Mouse (Mus musculus) liver, postnatal 0 days (tissue): ENCODE data around the gene Pced1b. TPM values are rescaled to one million over a fixed set of nuclear protein-coding genes. Genes with fewer than 3 reads are reported as not detected.

Source experiments
- ATAC-seq: fragments of 200-750 bp; cut with Nextera tagmentation; 2 replicates; pipeline ENCODE4 v1.8.0; 2017; ENCODE audit warnings: mild to moderate bottlenecking, moderate library complexity
- DNase-seq: peaks from one replicate; pipeline ENCODE4 v3.0.0-alpha.2; 2016
- H3K27ac ChIP-seq: fragments of 300-500 bp; sonication (generic); 2 replicates; pipeline ENCODE4 v1.5.1; 2014; ENCODE audit warnings: antibody characterized with exemption, moderate library complexity, mild to moderate bottlenecking, low read depth
- H3K27me3 ChIP-seq: fragments of 300-500 bp; sonication (generic); 2 replicates; pipeline ENCODE4 v1.6.1; 2014; ENCODE audit warnings: low read length, control low read depth, mixed read lengths; ENCODE audit not compliant: insufficient read depth
- H3K36me3 ChIP-seq: fragments of 300-500 bp; sonication (generic); replicated peaks from 2 replicates; pipeline ENCODE4 v1.6.1; 2014; ENCODE audit warnings: mild to moderate bottlenecking, control low read depth, low read length, moderate library complexity, mixed read lengths; ENCODE audit not compliant: insufficient read depth
- H3K4me1 ChIP-seq: fragments of 300-500 bp; sonication (generic); 2 replicates; pipeline ENCODE4 v1.6.1; 2014; ENCODE audit warnings: antibody characterized with exemption, mild to moderate bottlenecking, control low read depth; ENCODE audit not compliant: insufficient read depth
- H3K4me2 ChIP-seq: fragments of 300-500 bp; sonication (generic); 2 replicates; pipeline ENCODE4 v1.6.1; 2014; ENCODE audit warnings: low read depth, mild to moderate bottlenecking, low read length, moderate library complexity, mixed read lengths
- H3K4me3 ChIP-seq: fragments of 300-500 bp; sonication (generic); 2 replicates; pipeline ENCODE4 v1.5.1; 2014; ENCODE audit warnings: low read depth, low read length
- H3K9ac ChIP-seq: fragments of 300-500 bp; sonication (generic); replicated peaks from 2 replicates; pipeline ENCODE4 v1.6.1; 2014; ENCODE audit warnings: mild to moderate bottlenecking, moderate library complexity
- H3K9me3 ChIP-seq: fragments of 300-500 bp; sonication (generic); 2 replicates; pipeline ENCODE4 v1.6.1; 2016; ENCODE audit warnings: mild to moderate bottlenecking, control low read depth, low read length, mixed read lengths
- CTCF ChIP-seq: sonication (generic); IDR thresholded peaks from 2 replicates; pipeline ENCODE4 v1.5.1; 2016; ENCODE audit warnings: antibody characterized with exemption, low read depth
- EP300 ChIP-seq: IDR thresholded peaks from 2 replicates; pipeline ENCODE4 v1.6.1; 2016; ENCODE audit warnings: antibody characterized with exemption, low read depth, mild to moderate bottlenecking
- WGBS: fragments of 180-500 bp; shearing (Covaris S2); extraction: QIAGEN DNeasy Blood & Tissue Kit; methylation state at CpG from one replicate; pipeline ENCODE4 v1.1.7; 2014; ENCODE audit not compliant: insufficient replicate concordance; 5-methylcytosine and 5-hydroxymethylcytosine counted together
- polyA plus RNA-seq: library from polyadenylated mRNA; unstranded; fragments of >200 nt; fragmentation: Nextera tagmentation; extraction: Ambion mirVana; gene quantifications from 2 replicates; pipeline ENCODE4 v1.2.1, GENCODE M21; 2015

Gene Pced1b
- polyA plus RNA-seq, 1 experiment from 2014 or later: 2.8 TPM

DNA sequence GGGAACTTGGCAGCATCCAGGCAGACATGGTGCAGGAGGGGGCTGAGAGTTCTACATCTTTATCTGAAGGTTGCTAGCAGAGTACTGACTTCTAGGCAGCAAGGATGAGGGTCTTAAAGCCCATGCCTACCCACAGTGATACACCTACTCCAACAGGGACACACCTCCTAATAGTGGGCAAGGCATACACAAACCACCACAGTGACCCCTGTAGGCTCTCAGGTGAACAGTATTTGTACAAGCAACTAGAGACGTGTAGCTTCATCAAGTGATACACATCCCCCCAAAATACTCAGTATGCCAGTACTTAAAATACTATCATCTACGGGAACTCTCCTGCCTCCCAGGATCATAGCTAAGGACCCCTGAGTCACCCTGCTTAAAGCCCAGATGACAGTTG, 164.2 kb downstream of the Pced1b start:
- Histone ChIP-seq H3K27me3 (no peaks in the 10 kb centered on the region), H3K9ac (no peak overlapping the region), H3K4me1 (no peaks in the 10 kb centered on the region), H3K36me3 (no peaks in the 10 kb centered on the region), H3K4me2 (no peak overlapping the region), H3K27ac (no peak overlapping the region), H3K4me3 (no peak overlapping the region), H3K9me3 (peaks cover 4% of the 10 kb centered on the region)
- ATAC-seq (no peak), DNase-seq (no peak)
- 71% methylated on average over 2 of the region's 2 CpGs for whole genome bisulfite sequencing
- TF ChIP-seq CTCF: peak; percentile 44
- no peak for TF ChIP-seq EP300

DNA sequence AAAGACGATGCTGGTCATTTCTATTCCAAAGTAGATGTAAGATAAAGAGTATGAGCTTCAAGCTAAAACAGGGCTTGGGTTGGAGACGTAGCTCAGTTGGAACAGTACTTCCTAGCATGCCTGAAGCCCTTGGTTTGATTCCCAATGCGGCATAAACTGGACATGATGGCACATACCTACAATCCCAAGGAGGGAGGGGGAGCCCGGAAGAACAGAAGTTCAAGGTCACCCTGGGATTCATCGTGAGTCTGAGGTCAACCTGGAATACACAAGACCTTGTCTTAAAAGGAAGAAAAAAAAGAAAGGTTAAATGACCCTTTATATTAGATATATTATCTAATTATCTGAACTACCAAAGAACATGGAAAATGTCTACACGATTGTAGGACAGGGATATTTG, 164.8 kb downstream of the Pced1b start:
- Histone ChIP-seq H3K27me3 (no peaks in the 10 kb centered on the region), H3K4me3 (no peak overlapping the region), H3K4me1 (no peaks in the 10 kb centered on the region), H3K36me3 (no peaks in the 10 kb centered on the region), H3K9ac (no peak overlapping the region), H3K4me2 (no peak overlapping the region), H3K9me3 (peaks cover 4% of the 10 kb centered on the region), H3K27ac (no peak overlapping the region)
- TF ChIP-seq CTCF (no peak), EP300 (no peak)
- 80% methylated on average over 6 of the region's 6 CpGs for WGBS
- ATAC-seq (no peak), DNase-seq (no peak)

DNA sequence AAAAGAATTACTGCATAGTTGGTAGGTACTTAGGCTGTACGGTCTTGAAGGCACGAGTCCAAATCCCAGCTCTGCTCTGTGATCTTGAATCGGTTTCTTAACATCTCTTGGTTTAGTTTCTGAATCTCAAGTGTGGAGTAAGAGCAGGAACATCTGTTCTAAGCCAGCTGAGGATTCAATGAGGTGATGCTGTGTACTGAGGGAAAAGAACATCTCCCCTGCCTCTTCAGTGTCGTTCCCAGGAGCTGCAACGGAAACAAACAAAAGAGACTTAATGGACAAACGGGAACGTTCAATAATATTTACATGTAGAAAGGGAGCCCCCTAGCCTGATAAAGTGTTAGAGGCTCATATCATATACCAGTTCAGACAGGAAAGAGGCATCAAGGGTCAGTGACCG, 165.4 kb downstream of the Pced1b start:
- DNase-seq: no peak
- Histone ChIP-seq H3K9ac (no peak overlapping the region), H3K9me3 (peaks cover 4% of the 10 kb centered on the region), H3K36me3 (no peaks in the 10 kb centered on the region), H3K4me3 (no peak overlapping the region), H3K27ac (no peak overlapping the region), H3K27me3 (no peaks in the 10 kb centered on the region), H3K4me1 (no peaks in the 10 kb centered on the region), H3K4me2 (no peak overlapping the region)
- ATAC-seq: no peak
- 86% methylated on average over 8 of the region's 8 CpGs for WGBS
- TF ChIP-seq EP300: no peak

DNA sequence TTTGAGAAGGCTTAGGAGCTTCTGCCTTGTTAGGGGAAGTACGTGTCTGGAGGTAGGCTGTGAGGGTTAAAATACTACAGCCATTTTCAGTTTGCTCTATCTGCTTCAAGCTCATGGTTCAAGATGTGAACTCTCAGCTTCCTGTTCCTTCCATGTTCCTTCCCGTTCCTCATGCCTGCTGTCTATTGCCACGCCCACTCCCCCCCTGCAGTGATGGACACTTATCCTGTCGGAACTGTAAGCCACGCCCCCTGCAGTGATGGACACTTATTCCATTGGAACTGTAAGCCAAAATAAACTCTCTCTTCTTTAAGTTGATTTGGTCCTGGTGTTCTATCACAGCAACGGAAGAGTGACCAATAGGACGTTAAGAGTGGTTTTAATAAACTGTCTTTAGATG, 166.0 kb downstream of the Pced1b start:
- Histone ChIP-seq H3K4me1 (no peaks in the 10 kb centered on the region), H3K36me3 (no peaks in the 10 kb centered on the region), H3K27ac (no peak overlapping the region), H3K4me2 (no peak overlapping the region), H3K9ac (no peak overlapping the region), H3K9me3 (peaks cover 4% of the 10 kb centered on the region), H3K4me3 (no peak overlapping the region), H3K27me3 (no peaks in the 10 kb centered on the region)
- WGBS: 69% methylated on average over 7 of the region's 7 CpGs
- ATAC-seq (no peak), DNase-seq (no peak)
- TF ChIP-seq CTCF (no peak), EP300 (no peak)

DNA sequence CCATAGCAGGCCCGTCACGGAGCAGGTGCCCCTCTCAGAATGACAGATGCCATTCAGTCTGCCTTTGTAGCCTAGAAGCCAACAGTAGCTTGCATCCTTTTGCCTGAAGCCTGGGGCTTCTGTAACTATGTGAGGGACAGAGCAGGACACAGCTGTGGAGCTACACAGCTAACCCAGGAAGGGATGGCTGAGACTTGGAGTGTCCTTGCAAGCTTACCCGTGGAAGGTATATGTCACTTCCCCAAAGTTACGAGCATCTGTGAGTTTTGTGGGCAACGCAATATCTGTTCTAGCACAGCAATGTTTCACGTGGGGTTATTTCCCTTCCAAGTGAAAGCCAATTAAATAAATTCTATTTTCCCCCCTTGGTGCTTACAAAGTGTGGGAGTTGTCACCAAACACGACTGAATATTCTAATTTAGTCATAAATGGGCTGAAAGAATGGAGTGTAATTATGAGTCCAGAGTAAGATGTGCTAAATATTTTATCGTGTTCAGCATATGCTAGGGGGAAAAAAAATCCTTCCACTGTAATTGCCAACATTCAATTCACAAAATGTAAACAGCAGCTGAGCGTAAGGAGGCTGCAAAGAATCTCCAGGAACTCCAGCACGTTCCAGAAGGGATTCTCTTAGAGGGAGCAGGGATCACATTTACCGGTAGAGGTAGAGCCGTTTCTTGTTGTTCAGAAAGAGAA, 168.0 kb downstream of the Pced1b start:
- peaks cover 4% of the 10 kb centered on the region for H3K9me3 ChIP-seq
- 63% methylated on average over 12 of the region's 12 CpGs for WGBS
- no peaks in the 10 kb centered on the region for H3K27me3 ChIP-seq
- no peak for ATAC-seq
- TF ChIP-seq EP300 (no peak), CTCF (no peak)
- no peaks in the 10 kb centered on the region for H3K4me1 ChIP-seq
- no peak for DNase-seq
- H3K27ac ChIP-seq: no peak overlapping the region
- H3K9ac ChIP-seq: no peak overlapping the region
- no peak overlapping the region for H3K4me2 ChIP-seq
- H3K4me3 ChIP-seq: no peak overlapping the region
- no peaks in the 10 kb centered on the region for H3K36me3 ChIP-seq

DNA sequence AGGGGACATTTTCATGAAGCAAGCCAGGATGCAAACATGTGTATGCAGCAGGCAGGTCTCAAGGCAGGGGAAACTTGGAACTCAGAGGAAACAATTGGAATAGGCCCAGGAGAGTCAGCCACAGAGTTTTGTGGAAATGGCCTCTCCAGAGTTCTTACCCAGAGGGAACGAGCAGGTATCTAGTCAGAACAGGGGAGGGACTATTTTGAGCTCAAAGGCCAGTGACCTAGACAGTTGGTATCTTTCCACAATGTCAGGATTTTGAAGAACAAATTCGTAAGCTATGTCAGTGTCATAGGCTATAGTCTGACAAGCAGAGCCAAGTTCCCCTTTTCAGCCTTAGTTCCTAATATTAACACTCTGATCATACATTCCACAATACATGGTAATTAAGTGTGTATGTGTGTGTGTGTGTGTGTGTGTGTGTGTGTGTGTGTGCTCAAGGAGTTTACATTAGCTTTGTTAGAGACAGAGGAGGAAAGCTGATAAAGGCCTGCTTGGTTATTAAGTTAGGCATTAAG, 168.6 kb downstream of the Pced1b start:
- Histone ChIP-seq H3K9ac (no peak overlapping the region), H3K27ac (no peak overlapping the region), H3K36me3 (no peaks in the 10 kb centered on the region), H3K9me3 (peaks cover 4% of the 10 kb centered on the region), H3K27me3 (no peaks in the 10 kb centered on the region), H3K4me1 (no peaks in the 10 kb centered on the region), H3K4me2 (no peak overlapping the region), H3K4me3 (no peak overlapping the region)
- no peak for DNase-seq
- ATAC-seq: no peak
- WGBS: 21% methylated on average over 2 of the region's 2 CpGs
- no peak for TF ChIP-seq CTCF
- no peak for TF ChIP-seq EP300
